Mouse (Mus musculus): ENCODE measurements around the gene Lpo.
A peak's percentile ranks its signal among the peaks of the same experiment; 100 is the strongest.

The Lpo gene

DNA sequence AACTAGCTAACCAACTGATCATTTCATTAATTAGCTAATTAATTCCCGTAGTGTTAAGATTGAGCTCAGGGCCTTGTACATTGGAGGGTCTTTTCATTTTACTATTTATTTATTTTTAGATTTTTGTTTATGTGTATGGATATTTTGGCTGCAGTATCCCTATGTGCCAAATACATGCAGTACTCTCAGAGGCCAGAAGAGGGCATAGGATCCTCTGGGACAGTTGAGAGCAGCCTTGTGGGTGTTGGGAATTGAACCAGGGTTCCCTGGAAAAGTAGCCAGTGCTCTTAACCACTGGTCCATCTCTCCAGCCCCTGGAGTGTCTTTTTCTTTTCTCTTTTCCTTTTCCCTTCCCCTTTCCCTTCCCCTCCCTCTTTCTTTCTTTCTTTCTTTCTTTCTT lies 22.6 kb downstream of the Lpo start:
- DNase-seq (ENCODE audit: low read depth, low spot score) = peak; percentile 60

DNA sequence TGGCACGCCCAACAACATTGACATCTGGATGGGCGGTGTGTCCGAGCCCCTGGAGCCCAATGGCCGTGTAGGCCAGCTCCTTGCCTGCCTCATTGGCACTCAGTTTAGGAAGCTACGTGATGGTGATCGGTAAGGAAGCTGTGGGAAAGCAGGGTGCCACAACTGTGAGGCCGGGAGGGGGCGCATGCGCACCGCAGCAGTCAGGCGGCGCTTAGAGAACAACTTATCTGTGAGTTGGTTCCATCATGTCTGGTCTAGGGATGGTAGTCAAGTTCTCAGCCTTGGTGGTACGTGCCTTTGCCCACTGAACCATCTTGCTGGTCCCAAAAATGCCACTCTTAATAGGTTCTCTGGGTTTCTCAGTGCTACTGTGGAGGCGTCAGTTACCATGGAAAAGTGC lies 25.5 kb downstream of the Lpo start:
- peak; percentile 72 for DNase-seq (ENCODE audit: low read depth, low spot score)

DNA sequence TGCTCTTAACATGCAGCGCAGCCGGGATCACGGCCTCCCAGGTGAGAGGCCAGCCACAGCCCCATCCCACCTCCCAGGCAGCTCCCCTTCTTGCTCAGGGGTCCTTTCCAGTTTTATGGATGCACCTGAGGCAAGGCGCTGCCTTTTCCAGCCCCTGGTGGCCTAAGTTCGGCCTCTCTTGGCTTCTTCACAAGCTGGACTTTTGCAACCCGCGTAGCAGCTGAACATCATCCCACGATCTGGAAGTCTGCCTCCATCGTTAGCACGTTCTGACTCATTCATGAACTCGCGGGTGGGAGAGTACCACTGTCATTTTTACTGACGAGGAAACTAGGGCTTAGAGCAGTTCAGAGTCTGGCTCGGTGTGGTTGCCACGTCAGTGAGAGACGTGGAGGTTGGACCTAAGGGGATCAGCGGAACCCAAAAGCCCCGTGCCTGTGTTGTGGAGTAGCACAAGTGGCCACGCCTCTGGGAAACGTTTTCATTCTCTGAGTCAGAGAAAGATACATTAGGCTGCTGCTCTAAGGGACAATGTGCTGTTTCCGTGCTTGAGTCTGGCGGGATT lies 26.3 kb downstream of the Lpo start:
- DNase-seq (ENCODE audit: low read depth, low spot score) = peak; percentile 52

DNA sequence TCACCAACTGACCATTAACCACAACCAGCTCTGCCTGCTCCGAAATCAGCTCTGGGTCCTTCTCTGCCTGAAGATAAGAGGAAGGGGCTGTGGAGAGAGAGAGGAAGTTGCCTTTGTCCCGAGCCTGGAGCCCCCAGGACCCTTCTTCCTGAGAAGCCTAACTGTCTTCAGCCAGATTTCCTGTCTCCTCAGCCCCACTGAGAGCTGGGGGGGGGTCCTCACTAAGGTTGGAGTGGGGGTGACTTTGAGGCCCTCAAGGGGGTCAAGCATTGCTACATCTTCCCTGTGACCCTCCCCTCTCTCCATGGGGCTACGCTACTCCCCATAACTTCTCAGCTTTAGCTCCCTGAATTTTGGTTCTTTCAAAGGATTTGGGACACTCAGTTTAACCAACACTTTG lies 34.6 kb downstream of the Lpo start, which contains the start of gene Mpo:
Gene Mpo, plus strand, starts transcription at position 122 of the 400 bp plus-strand sequence.
- no peak for DNase-seq (ENCODE audit: low read depth, low spot score)

DNA sequence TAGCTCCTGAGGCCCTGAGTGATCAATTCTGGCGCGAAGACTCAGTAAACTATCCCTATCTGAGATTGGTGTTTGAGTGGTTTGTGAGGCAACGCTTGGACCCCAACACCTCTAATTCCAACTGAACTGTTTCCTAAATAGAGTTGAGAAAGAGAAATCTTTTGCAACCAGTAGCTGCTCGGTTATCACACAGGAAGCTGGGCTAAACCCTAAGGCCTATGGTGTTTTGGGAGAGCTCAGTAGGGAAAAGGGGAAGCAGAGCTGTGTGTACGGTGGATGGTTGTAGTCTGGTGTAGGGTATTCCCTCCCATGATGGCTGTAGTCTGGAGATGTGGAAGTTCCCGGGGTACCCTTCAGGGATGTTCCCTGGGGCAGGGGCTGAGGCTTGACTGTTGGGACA lies 38.0 kb downstream of the Lpo start:
- no peak for DNase-seq (ENCODE audit: low read depth, low spot score)

DNA sequence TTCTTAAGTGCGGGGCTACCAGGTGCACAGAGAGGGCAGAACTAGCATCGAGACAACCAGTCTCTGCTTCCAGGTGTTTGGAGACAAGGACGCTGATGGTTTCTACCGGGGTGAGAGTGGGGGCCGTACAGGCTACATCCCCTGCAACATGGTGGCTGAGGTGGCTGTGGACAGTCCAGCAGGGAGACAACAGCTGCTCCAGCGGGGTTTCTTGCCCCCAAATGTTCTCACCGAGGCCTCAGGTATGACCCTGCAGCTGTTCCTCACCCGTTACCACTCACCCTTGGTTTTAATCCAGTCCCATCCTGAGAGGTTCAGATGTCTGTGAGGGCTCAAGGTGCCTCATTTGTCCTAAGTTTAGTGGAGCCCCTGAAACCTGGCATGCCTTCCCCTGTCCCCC lies 48.0 kb downstream of the Lpo start:
- no peak for DNase-seq (ENCODE audit: low read depth, low spot score)

DNA sequence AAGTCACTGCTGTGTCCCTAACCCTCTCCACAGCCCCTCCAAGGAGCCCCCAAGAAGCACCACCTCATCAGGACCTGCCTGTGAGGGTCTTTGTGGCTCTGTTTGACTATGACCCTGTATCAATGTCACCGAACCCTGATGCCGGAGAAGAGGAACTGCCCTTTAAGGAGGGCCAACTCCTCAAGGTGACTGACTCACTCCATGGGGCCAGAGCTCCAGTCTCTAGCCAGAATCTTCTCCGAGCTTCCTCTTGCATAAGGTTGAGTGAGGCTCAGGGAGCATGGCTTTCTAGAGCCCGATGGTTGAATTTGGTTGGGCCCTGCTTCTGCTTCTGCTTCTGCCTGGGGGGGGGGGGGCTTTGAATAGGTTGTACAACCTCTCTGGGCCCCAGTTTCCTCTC lies 48.7 kb downstream of the Lpo start:
- no peak for DNase-seq (ENCODE audit: low read depth, low spot score)

DNA sequence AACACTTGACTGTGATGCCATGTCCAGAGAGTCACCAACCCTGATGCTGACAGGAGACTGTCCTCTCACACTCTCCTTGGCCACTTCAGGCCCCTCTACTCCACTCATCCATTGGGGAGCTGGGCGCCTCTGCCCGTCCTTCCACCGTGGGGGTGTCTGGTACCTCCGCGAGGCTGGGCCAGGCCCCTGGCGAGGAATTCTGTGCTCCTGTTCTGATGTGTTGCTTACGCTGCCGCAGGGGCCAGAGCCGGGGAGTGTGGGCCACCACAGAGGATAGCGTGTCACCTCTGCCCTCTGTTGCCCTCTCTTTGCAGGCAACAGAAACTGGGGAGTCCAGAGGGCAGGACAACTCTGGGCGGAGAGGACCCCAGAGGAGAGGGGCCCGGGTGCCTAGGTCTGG lies 49.2 kb downstream of the Lpo start:
- no peak for DNase-seq (ENCODE audit: low read depth, low spot score)

DNA sequence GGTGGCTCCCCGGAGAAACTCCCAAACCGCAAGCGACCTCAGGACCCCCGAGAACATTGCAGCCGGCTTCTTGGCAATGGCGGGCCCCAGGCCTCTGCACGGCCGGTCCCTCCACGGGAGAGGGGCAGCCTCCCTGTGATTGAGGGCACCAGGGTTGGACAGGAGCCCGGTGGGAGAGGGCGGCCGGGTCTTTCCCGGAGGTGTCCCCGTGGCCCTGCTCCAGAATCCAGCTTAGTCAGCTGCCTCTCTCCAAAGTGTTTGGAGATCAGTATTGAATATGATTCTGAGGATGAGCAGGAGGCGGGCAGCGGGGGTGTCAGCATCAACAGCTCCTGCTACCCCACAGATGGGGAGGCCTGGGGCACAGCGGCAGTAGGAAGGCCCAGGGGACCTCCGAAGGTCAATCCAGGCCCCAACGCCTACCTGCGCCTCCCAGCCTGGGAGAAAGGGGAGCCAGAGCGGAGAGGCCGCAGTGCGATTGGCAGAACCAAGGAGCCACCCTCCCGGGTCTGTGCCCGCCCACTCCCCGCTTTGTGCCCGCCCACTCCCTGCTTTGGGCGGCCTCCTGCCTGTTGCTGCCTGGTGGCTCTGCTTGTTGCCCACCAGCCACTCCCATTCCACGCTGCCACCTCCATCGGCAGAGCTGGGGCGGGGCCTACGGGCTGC lies 49.9 kb downstream of the Lpo start:
- peak; percentile 94 for DNase-seq (ENCODE audit: low read depth, low spot score)

DNA sequence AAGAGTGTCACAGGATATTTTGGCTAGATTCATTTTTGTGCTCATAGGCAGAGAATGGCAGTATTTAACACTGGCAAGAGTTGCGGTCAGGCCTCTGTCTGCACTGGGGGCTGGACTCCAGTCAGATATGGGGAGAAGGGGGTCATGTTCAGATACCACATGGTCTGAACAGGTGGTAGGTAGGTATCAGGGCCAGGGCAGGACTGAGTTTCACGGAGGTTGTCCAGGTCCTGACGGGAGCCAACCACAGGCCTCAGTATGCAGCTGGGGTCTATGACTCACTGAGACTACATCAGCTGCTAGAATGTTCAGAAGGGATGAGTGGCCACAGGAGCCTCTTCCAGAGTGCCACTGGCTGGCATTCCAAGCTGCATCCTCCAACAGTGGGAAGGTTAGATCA lies 55.7 kb downstream of the Lpo start:
- no peak for DNase-seq (ENCODE audit: low read depth, low spot score)

DNA sequence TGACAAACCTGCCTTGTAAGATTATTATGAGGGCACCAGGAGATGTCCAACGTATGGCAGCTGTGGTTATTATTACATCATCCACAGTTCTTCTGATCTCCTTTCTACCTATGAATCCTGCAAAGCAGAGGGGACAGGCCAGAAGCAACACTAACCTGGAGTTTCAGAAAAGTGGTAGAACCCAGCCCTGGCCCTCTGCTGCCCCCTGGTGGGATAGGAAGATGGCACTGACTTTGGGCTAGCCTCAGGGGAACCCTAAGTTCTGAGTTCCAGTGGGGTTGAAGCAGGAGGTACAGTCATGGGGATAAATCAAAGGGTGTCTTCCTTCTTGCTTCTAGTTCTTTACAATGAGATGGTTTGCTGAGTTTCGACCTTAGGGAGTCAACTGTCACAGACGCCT lies 57.1 kb downstream of the Lpo start:
- peak; percentile 62 for DNase-seq (ENCODE audit: low read depth, low spot score)

DNA sequence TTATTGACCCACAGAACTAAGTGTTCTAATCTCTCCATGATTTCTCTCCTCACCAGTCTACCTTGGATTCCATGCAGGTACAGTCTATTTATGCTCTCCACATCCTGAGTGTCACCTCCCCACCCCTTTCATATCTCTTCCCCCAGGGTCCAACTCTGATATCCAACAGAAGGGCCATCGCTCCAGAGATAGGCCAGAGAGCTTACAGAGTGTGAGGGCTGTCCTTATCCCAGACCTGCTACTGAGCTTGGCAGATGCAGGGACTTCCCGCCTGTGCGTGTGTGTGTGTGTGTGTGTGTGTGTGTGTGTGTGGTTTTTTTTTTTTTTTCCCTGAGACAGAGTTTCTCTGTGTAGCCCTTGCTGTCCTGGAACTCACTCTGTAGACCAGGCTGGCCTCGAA lies 59.3 kb downstream of the Lpo start:
- DNase-seq (ENCODE audit: low read depth, low spot score) = no peak

DNA sequence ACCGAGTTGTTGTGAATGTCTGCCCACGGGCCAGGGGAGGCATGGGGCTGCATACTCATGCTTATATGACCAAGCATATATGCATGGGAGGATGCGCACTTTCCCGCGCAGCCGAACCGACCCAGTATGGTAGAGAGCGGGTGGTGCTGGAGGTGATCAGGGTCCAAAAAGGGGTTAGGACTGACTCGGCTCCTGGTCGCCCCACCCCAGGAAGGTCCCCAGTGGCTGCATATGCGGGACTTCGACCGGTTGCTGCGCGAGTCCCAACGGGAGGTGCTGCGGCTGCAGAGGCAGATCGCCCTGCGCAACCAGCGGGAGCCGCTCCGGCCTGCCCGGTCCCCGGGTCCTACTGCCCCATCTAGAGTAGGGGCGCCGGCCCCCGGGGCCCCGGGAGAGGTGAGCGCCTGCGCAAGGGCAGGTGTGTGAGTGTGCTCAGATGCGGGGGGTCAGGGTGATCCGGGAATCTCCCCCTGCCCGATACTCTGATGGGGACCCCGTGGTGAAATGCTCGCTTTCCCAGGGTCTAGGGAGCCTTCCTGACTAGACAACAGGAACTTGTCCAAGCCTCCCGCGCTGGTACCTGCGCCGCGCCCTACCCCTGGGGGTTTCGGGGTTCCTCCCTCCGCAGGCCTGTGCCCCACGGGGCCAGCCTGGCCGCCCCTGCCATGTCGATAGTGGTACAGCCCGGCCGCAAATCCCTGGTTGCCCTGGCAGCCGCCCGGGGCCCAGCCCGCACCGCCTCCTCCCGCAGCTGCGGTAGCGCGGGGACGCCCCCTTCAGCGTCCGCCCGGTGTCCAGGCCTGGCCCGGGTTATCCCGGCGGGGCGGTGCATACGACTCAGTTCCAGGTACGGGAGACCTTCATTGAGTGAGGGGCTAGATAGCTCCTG lies 63.9 kb downstream of the Lpo start:
- DNase-seq (ENCODE audit: low read depth, low spot score) = peak; percentile 47

DNA sequence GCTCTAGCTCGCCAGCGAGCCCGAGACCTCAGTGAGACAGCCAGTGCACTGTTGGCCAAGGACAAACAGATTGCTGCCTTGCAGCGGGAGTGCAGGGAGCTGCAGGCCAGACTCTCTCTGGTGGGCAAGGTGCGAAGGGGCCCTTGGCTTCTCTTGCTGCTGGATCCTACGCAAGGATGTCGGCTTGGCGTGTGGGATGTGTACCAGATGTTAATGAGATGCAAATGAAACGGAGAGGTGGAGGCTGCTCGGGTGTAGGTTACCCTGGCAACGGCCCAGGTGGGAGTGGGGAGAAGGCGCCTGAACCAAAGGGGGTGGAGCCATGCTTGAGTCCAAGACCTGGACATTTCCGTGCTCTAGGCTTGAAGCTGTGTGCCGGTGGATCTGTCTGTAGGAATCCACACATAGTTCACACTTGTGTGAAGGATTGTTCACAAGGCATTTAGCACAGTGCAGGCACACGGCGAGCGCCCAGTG lies 64.5 kb downstream of the Lpo start:
- DNase-seq (ENCODE audit: low read depth, low spot score) = peak; percentile 97

DNA sequence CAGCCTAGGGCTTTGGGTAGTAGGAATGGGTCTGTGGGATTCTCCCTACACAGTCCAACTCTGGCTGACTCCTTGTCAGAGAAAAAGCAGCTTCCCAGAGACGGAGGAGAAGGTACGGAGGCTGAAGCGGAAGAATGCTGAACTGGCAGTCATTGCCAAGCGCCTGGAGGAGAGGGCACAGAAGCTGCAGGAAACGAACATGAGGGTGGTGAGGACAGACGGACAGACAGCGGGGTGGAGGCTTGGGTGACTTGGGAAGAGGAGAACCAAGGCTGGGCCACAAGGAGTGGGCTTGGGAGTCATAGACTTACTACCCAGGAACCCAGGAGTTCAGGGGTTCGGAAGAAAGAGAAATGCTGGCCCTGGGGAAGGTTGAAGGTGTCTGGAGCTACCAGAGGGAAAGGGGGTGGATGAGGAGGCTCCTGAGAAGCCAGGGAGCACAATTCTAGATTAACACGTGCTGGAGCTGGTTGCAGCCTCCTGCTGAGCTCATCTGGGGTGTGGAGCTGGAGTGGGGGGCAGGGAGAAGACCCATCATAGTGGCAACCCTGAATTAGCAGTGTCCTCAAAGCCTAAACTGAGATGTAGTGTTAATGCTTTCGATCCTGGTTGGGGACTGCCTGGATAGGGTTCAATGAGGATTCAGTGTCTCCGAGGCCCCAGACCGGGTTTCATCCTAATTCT lies 65.2 kb downstream of the Lpo start:
- DNase-seq (ENCODE audit: low read depth, low spot score) = no peak

DNA sequence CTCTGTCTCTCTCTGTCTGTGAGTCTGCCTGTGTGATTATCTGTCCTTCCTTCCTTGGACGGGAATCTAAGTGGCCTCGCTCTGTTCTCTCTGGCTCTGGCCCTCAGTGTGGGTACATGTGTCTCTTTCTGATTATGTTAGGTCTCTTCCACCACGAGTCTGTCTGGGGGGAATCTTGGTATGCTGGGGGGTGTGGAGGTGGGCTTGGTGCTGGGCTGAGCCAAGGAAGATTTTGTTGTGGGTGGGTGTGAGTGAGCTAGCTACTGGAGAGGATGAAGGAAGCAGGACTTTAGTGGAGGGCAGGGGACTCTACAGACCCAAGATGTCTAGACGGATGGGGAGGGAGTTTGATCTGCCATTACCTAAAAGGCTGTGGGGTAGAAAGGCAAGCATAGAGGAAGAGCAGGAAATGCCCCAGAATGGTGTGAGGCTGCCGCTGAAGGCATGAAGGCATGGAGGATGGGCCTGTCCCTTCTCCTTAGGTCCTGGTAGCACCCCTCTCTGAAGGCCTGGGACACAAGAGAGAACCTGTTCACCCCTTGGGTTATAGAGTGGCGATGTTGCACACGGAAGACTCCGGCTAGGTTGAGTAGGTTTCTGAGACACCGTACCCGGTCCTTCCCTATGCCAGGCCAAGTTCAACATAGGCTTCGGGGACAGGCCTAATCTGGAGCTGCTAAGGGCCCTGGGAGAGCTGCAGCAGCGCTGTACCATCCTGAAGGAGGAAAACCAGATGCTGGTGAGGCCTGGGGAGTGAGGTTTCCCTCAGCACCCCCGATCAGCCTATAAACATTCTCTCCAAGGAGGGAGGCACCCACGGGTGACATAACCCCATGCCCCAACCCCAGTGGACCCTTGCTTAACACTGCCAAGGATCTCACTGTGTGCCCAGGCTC lies 66.0 kb downstream of the Lpo start:
- no peak for DNase-seq (ENCODE audit: low read depth, low spot score)

DNA sequence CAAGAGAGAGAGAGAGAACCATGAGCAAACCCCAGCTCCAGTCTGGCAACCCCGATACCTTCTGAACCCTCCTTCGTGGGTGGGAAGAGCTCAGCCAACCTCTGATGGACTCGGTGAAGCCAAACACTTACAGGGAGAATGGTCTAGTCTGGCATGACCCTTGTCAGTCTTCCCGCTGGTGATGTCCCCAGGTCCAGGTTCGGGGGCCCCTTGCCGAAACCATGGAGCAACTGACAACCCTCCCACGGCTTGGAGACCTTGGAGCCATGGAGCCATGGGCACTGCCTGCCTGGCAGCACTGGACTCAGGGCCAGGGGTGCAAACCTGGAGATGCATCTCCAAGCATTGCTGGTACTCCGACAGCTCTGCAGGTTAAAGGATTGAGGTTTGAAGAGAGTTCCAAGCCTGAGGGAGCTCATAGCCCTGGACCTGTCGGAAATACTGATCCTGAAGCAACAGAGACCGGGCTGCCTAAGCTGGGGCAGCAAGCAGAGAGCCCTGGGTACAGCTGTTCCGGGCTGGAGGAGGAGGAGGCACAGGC lies 66.8 kb downstream of the Lpo start:
- no peak for DNase-seq (ENCODE audit: low read depth, low spot score)

DNA sequence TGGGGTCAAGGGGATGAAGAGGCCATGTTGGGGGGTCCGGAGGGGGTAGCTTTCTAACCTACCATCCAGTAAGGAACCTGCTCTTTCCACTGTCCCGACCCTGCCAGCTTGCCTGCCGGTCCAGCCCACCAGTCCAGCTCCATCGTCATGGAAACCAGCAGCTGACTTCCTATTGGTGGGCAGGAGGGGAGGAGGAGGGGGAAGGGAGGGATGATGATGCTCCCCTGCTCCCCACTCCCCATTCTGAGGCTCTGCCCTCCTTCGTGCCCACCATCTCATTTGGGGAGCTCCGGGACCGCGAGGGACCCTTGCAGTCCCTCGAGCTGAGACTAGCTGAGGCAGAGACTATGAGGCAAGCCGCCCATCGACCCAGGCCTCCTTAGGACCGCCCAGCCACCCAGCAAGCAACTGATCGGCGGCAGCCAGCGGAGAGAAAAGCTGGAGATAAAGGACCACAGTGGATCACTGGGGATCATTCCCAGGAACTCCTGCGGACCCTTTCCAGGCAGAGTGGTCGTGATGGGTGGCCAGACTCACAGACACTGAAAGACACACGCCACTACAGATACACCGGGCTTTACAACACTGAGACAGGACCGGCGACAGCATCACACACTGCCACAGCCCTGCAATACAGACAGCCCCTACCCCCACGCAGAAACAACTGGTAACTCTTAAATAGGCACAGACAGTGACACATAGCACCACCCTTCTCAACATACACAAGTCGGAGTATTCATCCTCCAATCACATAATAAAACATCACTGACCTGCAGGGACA lies 67.6 kb downstream of the Lpo start, which contains the start of gene Tspoap1:
Gene Tspoap1, plus strand, starts transcription at position 241 of the 781 bp plus-strand sequence.
- no peak for DNase-seq (ENCODE audit: low read depth, low spot score)

DNA sequence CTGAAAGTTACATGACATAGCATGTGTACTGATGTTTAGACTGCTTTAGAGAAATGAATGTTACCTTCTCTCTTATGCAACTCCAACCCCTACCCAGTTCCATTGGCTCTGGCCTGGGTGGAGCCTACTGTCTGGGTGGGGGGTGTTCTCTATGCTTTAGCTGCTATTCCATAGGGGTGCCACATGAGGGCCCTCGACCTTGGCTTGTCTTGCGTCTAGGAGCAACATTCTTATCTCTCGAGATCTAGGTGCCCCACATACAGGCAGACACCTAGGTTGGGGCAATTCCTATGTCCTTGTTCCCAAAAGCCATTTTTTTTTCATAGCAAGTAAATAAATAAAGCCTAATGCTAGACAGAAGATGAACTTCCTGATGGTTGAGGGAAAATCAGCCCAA lies 68.5 kb downstream of the Lpo start:
- peak; percentile 77 for DNase-seq (ENCODE audit: low read depth, low spot score)
